Comparison of ENCODE assay signal across 13 mouse cellular contexts in genomic region chr4:133159646-133160045, GRCm38 (mm10). TPM values are rescaled to one million over a fixed set of nuclear protein-coding genes. Genes with fewer than 3 reads are reported as not detected.
DNase-seq lines count a peak whose midpoint lies in the region; ATAC-seq and TF ChIP-seq lines count a peak whose summit lies in the region.
"Had no signal": no experiment of that assay in that cellular context is flagged by ENCODE, and none has a peak within 500 bp of the region (broad histone marks: within the 10 kb centered on the region; RNA-seq: fewer than 3 reads in every experiment).

No protein-coding gene starts in this region.

- no peak for TF ChIP-seq CTCF in layer of hippocampus, adult 2 months (conservative IDR thresholded peaks at IDR 0.05)

- peak; percentile 80 for ATAC-seq in neutrophil, adult 5-6 weeks (ENCODE audit: extremely low read depth, insufficient number of reproducible peaks, low FRiP score, poor library complexity, severe bottlenecking)
- ATAC-seq: intestine, embryonic 16.5 days had no signal

- DNase-seq in adrenal gland, adult (ENCODE audit: inconsistent age in 2 of 2, low spot score in 1 of 2), result peak; percentile 47 to 84
- DNase-seq in adrenal gland, postnatal 4 days (ENCODE audit: low spot score in 2 of 2), result no peak
- no peak for DNase-seq in layer of hippocampus, adult 2 months (ENCODE audit: low spot score in 2 of 2)
- no peak for DNase-seq in layer of hippocampus, postnatal 25 days (ENCODE audit: extremely low spot score in 1 of 2, low spot score in 1 of 2)
- peak; percentile 45 for DNase-seq in adrenal gland, postnatal 36 days
- no peak for DNase-seq in thymus, adult 18-20 months
- DNase-seq in cerebellum, postnatal 4 days (ENCODE audit: low spot score in 2 of 2), result no peak
- DNase-seq: layer of hippocampus, adult 9-11 months; thymus, adult 2 months had no signal

- H3K27ac ChIP-seq in layer of hippocampus, adult 2 months, result peak overlapping the region; percentile 25; the same call in 1 of the 2 replicates
- H3K27ac ChIP-seq: neural tube, embryonic 13.5 days had no signal

- H3K4me3 ChIP-seq in layer of hippocampus, adult 2 months, result no peak overlapping the region
- H3K4me3 ChIP-seq: embryonic facial prominence, embryonic 12.5 days; neural tube, embryonic 13.5 days had no signal

RNA-seq across cellular contexts. Expression of gene Wasf2, which starts 29.3 kb away (rescaled TPM):
- total RNA-seq in adrenal gland, postnatal 4 days (2021), result 100 to 1,000 TPM; 155 to 157 TPM
- total RNA-seq in layer of hippocampus, adult 2 months (2021), result 10 to 100 TPM; 32.0 to 33.1 TPM
- total RNA-seq in layer of hippocampus, postnatal 25 days (2021), result 10 to 100 TPM; 28.9 to 32.8 TPM
- 100 to 1,000 TPM; 122 to 132 TPM for total RNA-seq in adrenal gland, postnatal 36 days (2021)
- total RNA-seq in neutrophil, adult 5-6 weeks (2017), result 89.1 and 105 TPM in 2 replicates

RNA-seq across cellular contexts. Expression of gene Cd164l2, which starts 52.3 kb away (rescaled TPM):
- total RNA-seq in adrenal gland, postnatal 4 days (2021), result 1 to 10 TPM; 2.3 to 5.2 TPM
- total RNA-seq in layer of hippocampus, adult 2 months (2021), result 1 to 10 TPM; 2.3 to 4.2 TPM
- 1 to 10 TPM; 2.8 to 5.6 TPM for total RNA-seq in layer of hippocampus, postnatal 25 days (2021)
- total RNA-seq in adrenal gland, postnatal 36 days (2021), result 1 to 10 TPM in 1 of 2 experiments, under 1 TPM in 1; 0.79 to 1.1 TPM
- total RNA-seq in neutrophil, adult 5-6 weeks (2017), result 2.9 TPM in 1 of 2 replicates, not detected in the other

RNA-seq across cellular contexts. Expression of gene Gpr3, which starts 52.7 kb away (rescaled TPM):
- under 1 TPM in 1 of 2 experiments, not detected in 1; 0.31 TPM for total RNA-seq in adrenal gland, postnatal 4 days (2021)
- total RNA-seq in layer of hippocampus, adult 2 months (2021), result 1 to 10 TPM; 5.0 to 5.3 TPM
- total RNA-seq in layer of hippocampus, postnatal 25 days (2021), result 1 to 10 TPM; 5.3 to 8.2 TPM
- under 1 TPM; 0.63 to 0.89 TPM for total RNA-seq in adrenal gland, postnatal 36 days (2021)
- not detected in 2 replicates for total RNA-seq in neutrophil, adult 5-6 weeks (2017)

Comparison
In these comparisons a context has a peak if more than half of its experiments do, and no peak if none do; other contexts are left out.
1. DNase-seq: peak in adrenal gland, adult (2 of 2) and adrenal gland, postnatal 36 days (2 of 2); none in adrenal gland, postnatal 4 days (0 of 2), layer of hippocampus, adult 2 months (0 of 2), layer of hippocampus, postnatal 25 days (0 of 2), thymus, adult 18-20 months (0 of 2) and cerebellum, postnatal 4 days (0 of 2).